Mouse (Mus musculus) brain, embryonic 14.5 days (tissue): ENCODE measurements at regions not wholly inside any gene's neighbourhood (a gene's known extent, or its start where the extent isn't known, plus 50 kb on each side); places are given as distances from the start of the nearest gene placed in this dataset.

ENCODE experiments used
- CTCF ChIP-seq: fragments of 200-500 bp; IDR thresholded peaks from 2 replicates; pipeline ENCODE4 v1.5.1; 2012; ENCODE audit warnings: inconsistent platforms, mild to moderate bottlenecking, moderate library complexity, borderline replicate concordance; ENCODE audit not compliant: insufficient read depth, insufficient read length; ENCODE audit errors: extremely low read depth
- POLR2A ChIP-seq: fragments of 200-500 bp; IDR thresholded peaks from 2 replicates; pipeline ENCODE4 v1.6.1; 2012; ENCODE audit warnings: mild to moderate bottlenecking, inconsistent platforms, borderline replicate concordance; ENCODE audit not compliant: poor library complexity, insufficient read depth, insufficient read length, severe bottlenecking; ENCODE audit errors: extremely low read depth

DNA sequence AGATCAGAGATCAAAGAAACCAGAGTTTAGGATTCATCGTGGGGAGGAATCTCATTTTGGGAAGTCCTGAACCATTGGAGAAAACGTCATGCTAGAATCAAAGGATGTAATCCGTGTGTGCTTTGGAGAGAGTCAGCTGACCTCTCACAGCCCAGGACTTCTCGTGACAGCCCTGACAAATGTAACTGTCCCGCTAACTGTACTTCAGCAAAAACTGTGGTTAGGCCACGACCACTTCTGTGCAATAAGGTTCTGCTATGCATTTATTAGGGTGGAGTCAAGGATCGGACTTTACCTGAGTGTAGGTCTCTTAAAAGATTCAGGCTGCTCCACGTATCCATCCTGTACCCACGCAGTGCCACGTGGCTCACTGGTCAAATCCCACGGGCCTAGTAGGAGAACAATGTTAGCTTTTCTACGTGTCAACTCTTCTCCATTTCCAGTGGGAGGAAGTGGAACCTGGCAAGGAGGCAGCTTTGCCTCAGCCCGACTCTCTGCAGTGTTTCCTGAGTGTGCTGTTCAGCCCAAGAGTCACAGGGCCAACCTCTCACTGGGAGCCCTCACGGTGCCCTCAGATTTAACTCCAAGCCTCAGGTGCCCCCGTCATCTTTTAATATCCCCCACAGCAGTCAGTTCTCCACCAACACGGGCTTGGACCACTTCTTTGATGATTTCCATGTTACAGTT lies 88.1 kb downstream of the Il12a start:
- TF ChIP-seq POLR2A (no peak), CTCF (no peak)
